Mouse (Mus musculus): ENCODE results near the gene Zscan12. TPM values are rescaled to one million over a fixed set of nuclear protein-coding genes. Genes with fewer than 3 reads are reported as not detected.

Zscan12 gene
- polyA plus RNA-seq, 1 experiment from 2014 or later, result 16.4 TPM

GRCm38 (mm10) chr13:21402848-21403247, 40.2 kb downstream of the Zscan12 start:
- peak overlapping the region; percentile 82 for H3K4me3 ChIP-seq
- H3K9me3 ChIP-seq (replicated peaks), result no peaks in the 10 kb centered on the region
- H3K27ac ChIP-seq, result no peak overlapping the region
- H3K4me1 ChIP-seq, result peaks cover 21% of the 10 kb centered on the region
- H3K9ac ChIP-seq, result peak overlapping the region; percentile 85
- H3K4me2 ChIP-seq, result peak overlapping the region; percentile 86
- 0 out of 2 replicates have a peak, but pooled peaks cover 8% of the 10 kb centered on the region for H3K27me3 ChIP-seq
- peak; percentile 65 for ATAC-seq
- 0% methylated on average over 2 of the region's 2 CpGs for WGBS
- peaks cover 14% of the 10 kb centered on the region for H3K36me3 ChIP-seq (ENCODE audit: poor library complexity, severe bottlenecking)

GRCm38 (mm10) chr13:21407341-21407740, 44.7 kb downstream of the Zscan12 start:
- H3K36me3 ChIP-seq (ENCODE audit: poor library complexity, severe bottlenecking), result no peaks in the 10 kb centered on the region
- no peak overlapping the region for H3K4me3 ChIP-seq
- peak overlapping the region; percentile 67; the same call in 1 of the 2 replicates for H3K4me2 ChIP-seq
- H3K27me3 ChIP-seq, result 0 out of 2 replicates have a peak, but pooled peaks cover 8% of the 10 kb centered on the region
- 83% methylated on average over 11 of the region's 11 CpGs for WGBS
- H3K27ac ChIP-seq, result no peak overlapping the region
- no peaks in the 10 kb centered on the region for H3K9me3 ChIP-seq (replicated peaks)
- H3K9ac ChIP-seq, result no peak overlapping the region
- ATAC-seq, result no peak
- peaks cover 6% of the 10 kb centered on the region for H3K4me1 ChIP-seq

GRCm38 (mm10) chr13:21407969-21408804, 45.6 kb downstream of the Zscan12 start:
- H3K27ac ChIP-seq, result peak overlapping the region; percentile 52; the same call in 1 of the 2 replicates
- H3K4me1 ChIP-seq, result peaks cover 6% of the 10 kb centered on the region
- H3K9ac ChIP-seq, result peak overlapping the region; percentile 68
- H3K9me3 ChIP-seq (replicated peaks), result no peaks in the 10 kb centered on the region
- WGBS, result 5% methylated on average over 27 of the region's 27 CpGs
- ATAC-seq, result peak; percentile 97
- H3K27me3 ChIP-seq, result 0 out of 2 replicates have a peak, but pooled peaks cover 8% of the 10 kb centered on the region
- peak overlapping the region; percentile 67 for H3K4me2 ChIP-seq
- H3K36me3 ChIP-seq (ENCODE audit: poor library complexity, severe bottlenecking), result no peaks in the 10 kb centered on the region
- peak overlapping the region; percentile 47 for H3K4me3 ChIP-seq

- Histone ChIP-seq H3K27me3 (0 out of 2 replicates have a peak, but pooled peaks cover 8% of the 10 kb centered on the region), H3K9ac (peak overlapping the region; percentile 68), H3K4me1 (peaks cover 6% of the 10 kb centered on the region), H3K4me2 (peak overlapping the region; percentile 67), H3K9me3 (replicated peaks) (no peaks in the 10 kb centered on the region), H3K36me3 (ENCODE audit: poor library complexity, severe bottlenecking) (no peaks in the 10 kb centered on the region), H3K27ac (peak overlapping the region; percentile 52; the same call in 1 of the 2 replicates), H3K4me3 (peak overlapping the region; percentile 47)
- peak; percentile 40 for ATAC-seq
- WGBS, result 53% methylated on average over 11 of the region's 11 CpGs
Measured at GRCm38 (mm10) chr13:21408805-21409459, 46.3 kb downstream of the Zscan12 start.

GRCm38 (mm10) chr13:21414231-21415212, 51.9 kb downstream of the Zscan12 start:
- Histone ChIP-seq H3K27me3 (no peaks in the 10 kb centered on the region), H3K27ac (no peak overlapping the region), H3K4me1 (no peaks in the 10 kb centered on the region), H3K4me2 (no peak overlapping the region), H3K4me3 (no peak overlapping the region), H3K36me3 (ENCODE audit: poor library complexity, severe bottlenecking) (no peaks in the 10 kb centered on the region), H3K9ac (no peak overlapping the region), H3K9me3 (replicated peaks) (no peaks in the 10 kb centered on the region)
- no peak for ATAC-seq
- 75% methylated on average over 14 of the region's 15 CpGs for WGBS

GRCm38 (mm10) chr13:21415266-21415665, 52.6 kb downstream of the Zscan12 start:
- Histone ChIP-seq H3K9ac (no peak overlapping the region), H3K4me3 (no peak overlapping the region), H3K9me3 (replicated peaks) (no peaks in the 10 kb centered on the region), H3K36me3 (ENCODE audit: poor library complexity, severe bottlenecking) (no peaks in the 10 kb centered on the region), H3K27ac (no peak overlapping the region), H3K4me1 (no peaks in the 10 kb centered on the region), H3K4me2 (no peak overlapping the region), H3K27me3 (no peaks in the 10 kb centered on the region)
- 85% methylated on average over 4 of the region's 4 CpGs for WGBS
- ATAC-seq, result no peak

GRCm38 (mm10) chr13:21415750-21416149, 53.1 kb downstream of the Zscan12 start:
- Histone ChIP-seq H3K4me3 (no peak overlapping the region), H3K9me3 (replicated peaks) (no peaks in the 10 kb centered on the region), H3K36me3 (ENCODE audit: poor library complexity, severe bottlenecking) (no peaks in the 10 kb centered on the region), H3K9ac (no peak overlapping the region), H3K4me1 (no peaks in the 10 kb centered on the region), H3K4me2 (no peak overlapping the region), H3K27ac (no peak overlapping the region), H3K27me3 (no peaks in the 10 kb centered on the region)
- ATAC-seq, result no peak
- WGBS, result 96% methylated on average over 2 of the region's 2 CpGs

- no peak overlapping the region for H3K4me3 ChIP-seq
- H3K9me3 ChIP-seq (replicated peaks), result no peaks in the 10 kb centered on the region
- WGBS, result 79% methylated on average over 6 of the region's 6 CpGs
- no peak for ATAC-seq
- no peaks in the 10 kb centered on the region for H3K36me3 ChIP-seq (ENCODE audit: poor library complexity, severe bottlenecking)
- no peak overlapping the region for H3K27ac ChIP-seq
- no peak overlapping the region for H3K9ac ChIP-seq
- H3K4me2 ChIP-seq, result no peak overlapping the region
- no peaks in the 10 kb centered on the region for H3K27me3 ChIP-seq
- H3K4me1 ChIP-seq, result no peaks in the 10 kb centered on the region
Measured at GRCm38 (mm10) chr13:21417298-21418010, 54.8 kb downstream of the Zscan12 start.

GRCm38 (mm10) chr13:21418865-21419264, 56.2 kb downstream of the Zscan12 start:
- Histone ChIP-seq H3K36me3 (ENCODE audit: poor library complexity, severe bottlenecking) (no peaks in the 10 kb centered on the region), H3K27ac (no peak overlapping the region), H3K4me3 (no peak overlapping the region), H3K27me3 (no peaks in the 10 kb centered on the region), H3K9ac (no peak overlapping the region), H3K4me1 (no peaks in the 10 kb centered on the region), H3K9me3 (replicated peaks) (no peaks in the 10 kb centered on the region), H3K4me2 (no peak overlapping the region)
- no peak for ATAC-seq
- WGBS, result 71% methylated on average over 6 of the region's 6 CpGs
